Mouse (Mus musculus): ENCODE measurements around the gene Tbc1d15. TPM values are rescaled to one million over a fixed set of nuclear protein-coding genes. Genes with fewer than 3 reads are reported as not detected.

Tbc1d15 gene
- total and polyA plus RNA-seq, 2 experiments = 7.7 to 49.9 TPM

- Histone ChIP-seq H3K27me3 (ENCODE audit: control insufficient read depth, insufficient read depth, low read length) (no peaks in the 10 kb centered on the region), H3K79me2 (ENCODE audit: control insufficient read depth, insufficient read depth, low read length) (peaks cover 24% of the 10 kb centered on the region), H3K4me1 (ENCODE audit: control insufficient read depth, insufficient read depth, low read length) (peaks cover 21% of the 10 kb centered on the region), H3K27ac (replicated peaks; ENCODE audit: insufficient read depth, low read depth, low read length) (peak overlapping the region; percentile 69), H3K9ac (ENCODE audit: low read depth, low read length) (no peak overlapping the region), H3K36me3 (ENCODE audit: control insufficient read depth, insufficient read depth, low read length) (peaks cover 19% of the 10 kb centered on the region), H3K4me3 (ENCODE audit: insufficient read depth, low read depth, low read length) (no peak overlapping the region)
- no peak for TF ChIP-seq CTCF (IDR thresholded peaks at IDR 0.05; ENCODE audit: low read depth, low read length)
- TF ChIP-seq POLR2A (IDR thresholded peaks at IDR 0.05; ENCODE audit: extremely low read depth, insufficient read depth, low read length) = no peak
- DNase-seq (ENCODE audit: extremely low read depth, low read depth, low spot score) = peak; percentile 93
- WGBS = 35% methylated on average over 4 of the region's 4 CpGs
These were observed 13.3 kb downstream of the Tbc1d15 start for GRCm38 (mm10) chr10:115237931-115238330.

- Histone ChIP-seq H3K4me1 (ENCODE audit: control insufficient read depth, insufficient read depth, low read length) (peaks cover 21% of the 10 kb centered on the region), H3K27me3 (ENCODE audit: control insufficient read depth, insufficient read depth, low read length) (no peaks in the 10 kb centered on the region), H3K36me3 (ENCODE audit: control insufficient read depth, insufficient read depth, low read length) (peaks cover 23% of the 10 kb centered on the region), H3K79me2 (ENCODE audit: control insufficient read depth, insufficient read depth, low read length) (peaks cover 21% of the 10 kb centered on the region), H3K9ac (ENCODE audit: low read depth, low read length) (no peak overlapping the region), H3K27ac (replicated peaks; ENCODE audit: insufficient read depth, low read depth, low read length) (no peak overlapping the region), H3K4me3 (ENCODE audit: insufficient read depth, low read depth, low read length) (no peak overlapping the region)
- DNase-seq (ENCODE audit: extremely low read depth, low read depth, low spot score) = no peak
- no peak for TF ChIP-seq POLR2A (IDR thresholded peaks at IDR 0.05; ENCODE audit: extremely low read depth, insufficient read depth, low read length)
- TF ChIP-seq CTCF (IDR thresholded peaks at IDR 0.05; ENCODE audit: low read depth, low read length) = no peak
- 76% methylated on average over 4 of the region's 4 CpGs for WGBS
These were observed 14.5 kb downstream of the Tbc1d15 start for GRCm38 (mm10) chr10:115236733-115237132.

- no peak overlapping the region for H3K9ac ChIP-seq (ENCODE audit: low read depth, low read length)
- peaks cover 16% of the 10 kb centered on the region for H3K79me2 ChIP-seq (ENCODE audit: control insufficient read depth, insufficient read depth, low read length)
- no peak overlapping the region for H3K27ac ChIP-seq (replicated peaks; ENCODE audit: insufficient read depth, low read depth, low read length)
- peaks cover 29% of the 10 kb centered on the region for H3K36me3 ChIP-seq (ENCODE audit: control insufficient read depth, insufficient read depth, low read length)
- H3K4me3 ChIP-seq (ENCODE audit: insufficient read depth, low read depth, low read length) = no peak overlapping the region
- no peak for TF ChIP-seq POLR2A (IDR thresholded peaks at IDR 0.05; ENCODE audit: extremely low read depth, insufficient read depth, low read length)
- TF ChIP-seq CTCF (IDR thresholded peaks at IDR 0.05; ENCODE audit: low read depth, low read length) = no peak
- WGBS = 94% methylated on average over 9 of the region's 9 CpGs
- DNase-seq (ENCODE audit: extremely low read depth, low read depth, low spot score) = no peak
- H3K4me1 ChIP-seq (ENCODE audit: control insufficient read depth, insufficient read depth, low read length) = peaks cover 20% of the 10 kb centered on the region
- no peaks in the 10 kb centered on the region for H3K27me3 ChIP-seq (ENCODE audit: control insufficient read depth, insufficient read depth, low read length)
These were observed 15.8 kb downstream of the Tbc1d15 start for GRCm38 (mm10) chr10:115235501-115235900.

GRCm38 (mm10) chr10:115233798-115234197 lies 17.5 kb downstream of the Tbc1d15 start:
- peak; percentile 88 for DNase-seq (ENCODE audit: extremely low read depth, low read depth, low spot score)
- Histone ChIP-seq H3K27me3 (ENCODE audit: control insufficient read depth, insufficient read depth, low read length) (no peaks in the 10 kb centered on the region), H3K27ac (replicated peaks; ENCODE audit: insufficient read depth, low read depth, low read length) (peak overlapping the region; percentile 85), H3K4me3 (ENCODE audit: insufficient read depth, low read depth, low read length) (no peak overlapping the region), H3K36me3 (ENCODE audit: control insufficient read depth, insufficient read depth, low read length) (peaks cover 28% of the 10 kb centered on the region), H3K9ac (ENCODE audit: low read depth, low read length) (no peak overlapping the region), H3K4me1 (ENCODE audit: control insufficient read depth, insufficient read depth, low read length) (peaks cover 19% of the 10 kb centered on the region), H3K79me2 (ENCODE audit: control insufficient read depth, insufficient read depth, low read length) (peaks cover 20% of the 10 kb centered on the region)
- 28% methylated on average over 3 of the region's 3 CpGs for WGBS
- TF ChIP-seq POLR2A (IDR thresholded peaks at IDR 0.05; ENCODE audit: extremely low read depth, insufficient read depth, low read length) (no peak), CTCF (IDR thresholded peaks at IDR 0.05; ENCODE audit: low read depth, low read length) (no peak)

GRCm38 (mm10) chr10:115232513-115232912 lies 18.8 kb downstream of the Tbc1d15 start:
- Histone ChIP-seq H3K27me3 (ENCODE audit: control insufficient read depth, insufficient read depth, low read length) (no peaks in the 10 kb centered on the region), H3K9ac (ENCODE audit: low read depth, low read length) (no peak overlapping the region), H3K36me3 (ENCODE audit: control insufficient read depth, insufficient read depth, low read length) (peaks cover 28% of the 10 kb centered on the region), H3K27ac (replicated peaks; ENCODE audit: insufficient read depth, low read depth, low read length) (no peak overlapping the region), H3K4me1 (ENCODE audit: control insufficient read depth, insufficient read depth, low read length) (peaks cover 10% of the 10 kb centered on the region; the same call in 1 of the 2 replicates), H3K79me2 (ENCODE audit: control insufficient read depth, insufficient read depth, low read length) (peaks cover 23% of the 10 kb centered on the region), H3K4me3 (ENCODE audit: insufficient read depth, low read depth, low read length) (no peak overlapping the region)
- DNase-seq (ENCODE audit: extremely low read depth, low read depth, low spot score) = no peak
- no peak for TF ChIP-seq POLR2A (IDR thresholded peaks at IDR 0.05; ENCODE audit: extremely low read depth, insufficient read depth, low read length)
- TF ChIP-seq CTCF (IDR thresholded peaks at IDR 0.05; ENCODE audit: low read depth, low read length) = no peak
- 87% methylated on average over 3 of the region's 3 CpGs for WGBS

- Histone ChIP-seq H3K9ac (ENCODE audit: low read depth, low read length) (no peak overlapping the region), H3K4me3 (ENCODE audit: insufficient read depth, low read depth, low read length) (no peak overlapping the region), H3K27me3 (ENCODE audit: control insufficient read depth, insufficient read depth, low read length) (no peaks in the 10 kb centered on the region), H3K4me1 (ENCODE audit: control insufficient read depth, insufficient read depth, low read length) (peaks cover 4% of the 10 kb centered on the region; the same call in 1 of the 2 replicates), H3K79me2 (ENCODE audit: control insufficient read depth, insufficient read depth, low read length) (peaks cover 16% of the 10 kb centered on the region), H3K36me3 (ENCODE audit: control insufficient read depth, insufficient read depth, low read length) (peaks cover 25% of the 10 kb centered on the region), H3K27ac (replicated peaks; ENCODE audit: insufficient read depth, low read depth, low read length) (no peak overlapping the region)
- no peak for TF ChIP-seq CTCF (IDR thresholded peaks at IDR 0.05; ENCODE audit: low read depth, low read length)
- no peak for TF ChIP-seq POLR2A (IDR thresholded peaks at IDR 0.05; ENCODE audit: extremely low read depth, insufficient read depth, low read length)
- 87% methylated on average over 9 of the region's 9 CpGs for WGBS
- no peak for DNase-seq (ENCODE audit: extremely low read depth, low read depth, low spot score)
These were observed 22.2 kb downstream of the Tbc1d15 start for GRCm38 (mm10) chr10:115229023-115229422.
